Mouse (Mus musculus) megakaryocyte, embryonic 14.5 days (primary cell): ENCODE results near the gene Tmcc3.

Source experiments
- FLI1 ChIP-seq: IDR thresholded peaks from 2 replicates; pipeline ENCODE4 v1.6.1; 2012; ENCODE audit warnings: low read length, inconsistent platforms, mixed read lengths
- GATA1 ChIP-seq: IDR thresholded peaks from 3 replicates; pipeline ENCODE4 v1.6.1; 2012; ENCODE audit warnings: mixed read lengths, low read length, inconsistent platforms, borderline replicate concordance

- no peak for TF ChIP-seq FLI1
- no peak for TF ChIP-seq GATA1
Measured at GRCm38 (mm10) chr10:94344631-94345417, 33.1 kb downstream of the Tmcc3 start.
